Mouse (Mus musculus) heart, embryonic 11.5 days (tissue): ENCODE data around the gene Ubxn10. TPM values are rescaled to one million over a fixed set of nuclear protein-coding genes. Genes with fewer than 3 reads are reported as not detected.

Source experiments
- ATAC-seq: fragments of 200-750 bp; cut with Nextera tagmentation; replicated peaks from 2 replicates; pipeline ENCODE4 v1.8.0; 2017; ENCODE audit warnings: moderate library complexity; ENCODE audit not compliant: insufficient number of reproducible peaks, low FRiP score, low TSS enrichment
- H3K27ac ChIP-seq: fragments of 300-500 bp; sonication (generic); 2 replicates; pipeline ENCODE4 v1.5.1; 2014; ENCODE audit warnings: mild to moderate bottlenecking, low read depth, low read length
- H3K27me3 ChIP-seq: fragments of 300-500 bp; sonication (generic); 2 replicates; pipeline ENCODE4 v1.6.1; 2014; ENCODE audit warnings: mild to moderate bottlenecking, low read length, mixed read lengths; ENCODE audit not compliant: control insufficient read depth, insufficient read depth
- H3K36me3 ChIP-seq: fragments of 300-500 bp; sonication (generic); 2 replicates; pipeline ENCODE4 v1.6.1; 2014; ENCODE audit warnings: mild to moderate bottlenecking, low read length, moderate library complexity, mixed read lengths; ENCODE audit not compliant: control insufficient read depth, insufficient read depth
- H3K4me1 ChIP-seq: fragments of 300-500 bp; sonication (generic); 2 replicates; pipeline ENCODE4 v1.6.1; 2014; ENCODE audit warnings: low read length; ENCODE audit not compliant: control insufficient read depth, insufficient read depth
- H3K4me2 ChIP-seq: fragments of 300-500 bp; sonication (generic); 2 replicates; pipeline ENCODE4 v1.6.1; 2014; ENCODE audit warnings: mild to moderate bottlenecking, moderate library complexity
- H3K4me3 ChIP-seq: fragments of 300-500 bp; sonication (generic); 2 replicates; pipeline ENCODE4 v1.5.1; 2014; ENCODE audit warnings: low read depth, low read length
- H3K9ac ChIP-seq: fragments of 300-500 bp; sonication (generic); 2 replicates; pipeline ENCODE4 v1.6.1; 2014; ENCODE audit warnings: mild to moderate bottlenecking, low read depth, low read length, moderate library complexity
- H3K9me3 ChIP-seq: fragments of 300-500 bp; sonication (generic); replicated peaks from 2 replicates; pipeline ENCODE4 v1.6.1; 2016; ENCODE audit warnings: low read length; ENCODE audit not compliant: control insufficient read depth
- WGBS: fragments of 180-500 bp; shearing (Covaris S2); extraction: QIAGEN DNeasy Blood & Tissue Kit; methylation state at CpG from one replicate; pipeline ENCODE4 v1.1.7; 2014; ENCODE audit not compliant: insufficient replicate concordance; 5-methylcytosine and 5-hydroxymethylcytosine counted together
- polyA plus RNA-seq: library from polyadenylated mRNA; unstranded; fragments of >200 nt; fragmentation: Nextera tagmentation; extraction: Ambion mirVana; gene quantifications from 2 replicates; pipeline ENCODE4 v1.2.1, GENCODE M21; 2014

The Ubxn10 gene
- polyA plus RNA-seq, 1 experiment from 2014 or later: 1.3 TPM

DNA sequence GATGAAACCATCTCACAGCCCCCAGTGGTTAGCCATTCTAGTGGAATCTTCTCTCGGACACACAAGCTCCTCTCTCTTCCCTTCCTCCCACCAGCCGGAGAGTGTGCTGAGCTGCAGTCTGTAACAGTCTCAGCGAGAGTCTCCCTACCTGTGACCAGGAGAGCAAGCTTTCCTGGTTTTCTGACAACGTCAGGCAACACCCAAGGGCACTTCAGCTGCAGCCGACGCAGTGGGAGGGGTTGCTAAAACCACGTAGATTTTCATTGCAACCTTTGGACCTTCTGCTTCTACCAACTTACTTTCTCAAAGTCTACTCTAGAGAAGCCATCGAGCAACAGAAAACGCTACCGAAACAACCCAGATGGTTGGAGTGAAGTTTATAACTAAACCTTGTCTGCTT is 35.0 kb upstream of the Ubxn10 start:
- no peak for ATAC-seq
- Histone ChIP-seq H3K4me3 (no peak overlapping the region), H3K27me3 (peaks cover 3% of the 10 kb centered on the region; the same call in 1 of the 2 replicates), H3K4me2 (no peak overlapping the region), H3K36me3 (no peaks in the 10 kb centered on the region), H3K27ac (no peak overlapping the region), H3K4me1 (no peaks in the 10 kb centered on the region), H3K9ac (no peak overlapping the region), H3K9me3 (no peaks in the 10 kb centered on the region)
- WGBS: 81% methylated on average over 10 of the region's 10 CpGs

DNA sequence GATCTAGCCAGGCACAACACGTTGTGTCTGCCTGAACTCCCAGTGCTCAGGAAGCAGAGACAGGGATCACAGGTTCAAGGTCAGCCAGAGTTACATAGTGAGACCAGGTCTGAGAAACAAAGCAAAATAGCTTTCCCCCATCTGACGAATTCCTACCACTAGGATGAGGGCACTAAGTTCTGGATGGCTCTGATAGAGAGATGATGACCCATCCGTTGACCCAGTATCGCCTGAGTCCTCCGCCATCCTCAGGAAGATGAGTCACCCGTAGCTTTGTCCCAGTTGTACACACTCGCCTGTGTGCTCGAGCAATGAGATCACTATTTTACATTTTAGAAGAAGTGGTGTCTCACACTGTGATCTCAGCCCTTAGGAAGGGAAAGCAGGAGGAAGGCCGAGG is 25.3 kb upstream of the Ubxn10 start:
- 69% methylated on average over 9 of the region's 9 CpGs for WGBS
- no peaks in the 10 kb centered on the region for H3K9me3 ChIP-seq

DNA sequence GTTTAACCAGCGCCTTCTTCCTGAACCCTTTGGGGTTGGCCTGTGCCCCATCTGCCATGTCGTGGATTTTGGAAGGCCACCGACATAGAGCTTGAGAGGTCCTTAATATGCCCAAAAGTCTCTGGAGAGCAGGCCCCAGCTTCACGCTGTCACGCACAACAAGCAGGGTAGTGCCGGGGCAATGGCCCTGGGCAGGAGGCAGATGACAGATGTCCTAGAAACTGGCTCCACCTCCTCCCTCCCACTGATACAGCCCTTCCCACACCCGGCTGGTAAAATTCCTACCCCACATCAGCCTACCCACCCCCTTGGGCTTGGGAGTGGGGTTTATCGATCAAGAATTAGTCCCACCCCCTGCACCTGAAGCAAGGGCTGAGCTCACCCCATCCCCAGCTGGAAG is 20.4 kb upstream of the Ubxn10 start, which contains the start of gene Pla2g2f:
Gene Pla2g2f (minus strand): TSS at position 211 of the 400 bp plus-strand sequence.
- no peak within 1 kb of the TSS for H3K27ac ChIP-seq
- ATAC-seq: no peak
- no peaks in the 10 kb centered on the region for H3K36me3 ChIP-seq
- no peak within 1 kb of the TSS for H3K9ac ChIP-seq
- H3K4me1 ChIP-seq: no peaks in the 10 kb centered on the region
- no peak within 1 kb of the TSS for H3K4me2 ChIP-seq
- no peak within 1 kb of the TSS for H3K4me3 ChIP-seq
- H3K9me3 ChIP-seq: no peaks in the 10 kb centered on the region
- WGBS: 83% methylated on average over 8 of the region's 8 CpGs
- H3K27me3 ChIP-seq: no peaks in the 10 kb centered on the region

More for the DNA sequence above, 25.3 kb upstream of the Ubxn10 start:
- Histone ChIP-seq H3K4me3 (no peak overlapping the region), H3K4me2 (no peak overlapping the region), H3K36me3 (no peaks in the 10 kb centered on the region), H3K27me3 (no peaks in the 10 kb centered on the region), H3K4me1 (no peaks in the 10 kb centered on the region), H3K27ac (no peak overlapping the region), H3K9ac (no peak overlapping the region)
- no peak for ATAC-seq

DNA sequence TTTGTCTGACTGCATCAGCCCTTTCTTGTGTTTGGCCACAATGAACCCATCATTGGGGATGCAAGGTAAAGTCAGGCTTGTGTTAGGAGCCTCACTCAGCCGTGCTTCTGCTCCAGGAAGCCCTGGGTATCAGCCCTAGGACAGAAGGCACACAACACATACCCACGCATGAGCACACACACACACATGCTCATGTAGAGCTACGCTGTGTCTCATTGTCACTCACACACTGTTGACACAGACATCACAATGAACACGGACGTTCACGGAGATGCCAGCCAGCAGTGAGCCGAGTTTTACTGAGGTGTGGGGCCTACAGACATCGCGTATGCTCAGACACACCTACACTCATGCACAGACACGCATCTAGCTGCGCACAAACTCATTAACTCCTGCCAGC is 19.0 kb upstream of the Ubxn10 start:
- ATAC-seq: no peak
- H3K36me3 ChIP-seq: no peaks in the 10 kb centered on the region
- H3K4me3 ChIP-seq: no peak overlapping the region
- H3K9me3 ChIP-seq: no peaks in the 10 kb centered on the region
- H3K4me1 ChIP-seq: no peaks in the 10 kb centered on the region
- no peaks in the 10 kb centered on the region for H3K27me3 ChIP-seq
- H3K27ac ChIP-seq: no peak overlapping the region
- WGBS: 85% methylated on average over 11 of the region's 11 CpGs
- H3K9ac ChIP-seq: no peak overlapping the region
- no peak overlapping the region for H3K4me2 ChIP-seq

DNA sequence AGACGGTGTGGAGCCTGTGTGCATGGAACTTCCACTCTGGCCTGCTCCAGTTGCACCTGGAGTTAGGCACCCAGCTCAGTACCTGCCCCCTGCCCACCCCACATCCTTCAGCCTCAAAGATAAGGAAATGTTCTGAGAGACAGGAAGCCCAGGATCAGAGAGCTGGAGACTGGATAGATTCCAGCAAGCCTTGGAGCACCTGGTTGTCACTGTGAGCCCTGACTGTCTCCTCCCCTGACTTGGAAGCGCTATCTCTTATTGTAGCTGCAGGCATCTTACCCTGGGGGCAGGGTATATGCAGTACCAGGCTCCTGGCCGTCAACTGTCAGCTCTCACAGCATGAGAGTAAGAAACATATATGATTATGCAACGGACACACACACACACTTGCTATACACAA is 18.5 kb upstream of the Ubxn10 start:
- no peaks in the 10 kb centered on the region for H3K4me1 ChIP-seq
- no peak overlapping the region for H3K27ac ChIP-seq
- no peaks in the 10 kb centered on the region for H3K27me3 ChIP-seq
- no peak for ATAC-seq
- H3K9me3 ChIP-seq: no peaks in the 10 kb centered on the region
- WGBS: 53% methylated on average over 4 of the region's 4 CpGs
- H3K36me3 ChIP-seq: no peaks in the 10 kb centered on the region
- H3K9ac ChIP-seq: no peak overlapping the region
- H3K4me3 ChIP-seq: no peak overlapping the region
- H3K4me2 ChIP-seq: no peak overlapping the region

DNA sequence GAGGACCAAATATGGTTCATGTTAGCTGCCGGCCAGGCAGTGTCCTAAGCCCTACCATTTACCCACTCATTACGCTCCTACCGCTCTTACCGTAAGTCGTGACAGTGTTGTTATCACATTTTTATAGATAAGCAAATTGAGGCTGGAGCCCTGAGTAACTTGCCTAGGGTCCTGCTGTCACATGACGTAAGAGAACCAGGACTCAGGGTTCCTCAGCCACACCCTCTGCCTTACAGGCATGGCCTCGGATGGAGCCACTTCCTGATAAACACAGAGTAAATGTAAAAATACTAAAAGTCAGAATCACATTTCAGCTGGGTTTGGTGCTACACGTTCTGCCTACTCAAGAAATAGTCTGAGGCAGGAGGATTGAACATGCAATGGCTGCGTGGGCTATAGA is 17.5 kb upstream of the Ubxn10 start:
- 40% methylated on average over 9 of the region's 9 CpGs for WGBS
- Histone ChIP-seq H3K9me3 (no peaks in the 10 kb centered on the region), H3K4me2 (no peak overlapping the region), H3K4me3 (no peak overlapping the region), H3K36me3 (no peaks in the 10 kb centered on the region), H3K9ac (no peak overlapping the region), H3K27me3 (no peaks in the 10 kb centered on the region), H3K4me1 (no peaks in the 10 kb centered on the region), H3K27ac (no peak overlapping the region)
- no peak for ATAC-seq

DNA sequence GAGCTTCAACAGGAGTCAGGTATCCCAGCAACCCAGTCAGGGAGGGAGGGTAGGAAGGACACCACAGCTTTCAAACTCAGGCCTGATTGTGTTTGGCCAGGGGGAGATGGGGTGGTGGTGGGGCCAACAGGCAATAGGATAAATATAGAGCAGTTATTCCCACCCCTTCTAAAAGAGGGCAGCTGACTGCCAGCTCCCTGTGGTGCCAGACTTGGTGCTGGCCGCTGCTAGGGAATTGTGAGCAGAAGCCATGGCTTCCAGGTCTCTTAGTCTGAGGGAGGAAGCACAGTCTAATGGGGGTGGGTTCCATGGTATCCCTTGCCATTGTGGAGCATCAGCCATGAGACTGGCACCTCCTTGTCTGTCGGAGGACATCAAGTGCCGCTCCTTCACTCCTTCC is 16.6 kb upstream of the Ubxn10 start:
- Histone ChIP-seq H3K9ac (no peak overlapping the region), H3K4me3 (no peak overlapping the region), H3K4me2 (no peak overlapping the region), H3K9me3 (no peaks in the 10 kb centered on the region), H3K27ac (no peak overlapping the region), H3K36me3 (no peaks in the 10 kb centered on the region), H3K27me3 (no peaks in the 10 kb centered on the region), H3K4me1 (no peaks in the 10 kb centered on the region)
- 76% methylated on average over 3 of the region's 3 CpGs for WGBS
- no peak for ATAC-seq

DNA sequence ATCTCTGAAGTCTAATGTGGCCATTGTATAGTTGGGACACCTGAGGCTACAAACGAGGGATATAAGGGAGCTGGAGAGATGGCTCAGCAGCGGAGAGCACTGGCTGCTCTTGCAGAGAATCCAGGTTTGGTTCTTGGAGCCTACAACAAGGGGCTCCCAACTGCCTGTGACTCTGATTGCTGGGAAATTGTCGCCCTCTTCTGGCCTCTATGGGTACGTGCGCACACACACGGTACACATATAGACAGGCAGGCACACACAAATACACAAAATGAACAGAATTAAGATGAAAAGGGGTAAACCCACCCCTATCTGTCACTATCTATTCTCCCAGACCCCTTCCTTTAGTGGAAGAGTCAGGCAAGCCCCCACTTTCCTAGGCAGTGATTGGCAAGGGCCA is 15.6 kb upstream of the Ubxn10 start:
- no peak overlapping the region for H3K9ac ChIP-seq
- ATAC-seq: no peak
- no peaks in the 10 kb centered on the region for H3K9me3 ChIP-seq
- H3K4me2 ChIP-seq: no peak overlapping the region
- H3K36me3 ChIP-seq: no peaks in the 10 kb centered on the region
- 87% methylated on average over 6 of the region's 6 CpGs for WGBS
- H3K4me3 ChIP-seq: no peak overlapping the region
- no peak overlapping the region for H3K27ac ChIP-seq
- H3K4me1 ChIP-seq: no peaks in the 10 kb centered on the region
- peaks cover 3% of the 10 kb centered on the region; the same call in 1 of the 2 replicates for H3K27me3 ChIP-seq

DNA sequence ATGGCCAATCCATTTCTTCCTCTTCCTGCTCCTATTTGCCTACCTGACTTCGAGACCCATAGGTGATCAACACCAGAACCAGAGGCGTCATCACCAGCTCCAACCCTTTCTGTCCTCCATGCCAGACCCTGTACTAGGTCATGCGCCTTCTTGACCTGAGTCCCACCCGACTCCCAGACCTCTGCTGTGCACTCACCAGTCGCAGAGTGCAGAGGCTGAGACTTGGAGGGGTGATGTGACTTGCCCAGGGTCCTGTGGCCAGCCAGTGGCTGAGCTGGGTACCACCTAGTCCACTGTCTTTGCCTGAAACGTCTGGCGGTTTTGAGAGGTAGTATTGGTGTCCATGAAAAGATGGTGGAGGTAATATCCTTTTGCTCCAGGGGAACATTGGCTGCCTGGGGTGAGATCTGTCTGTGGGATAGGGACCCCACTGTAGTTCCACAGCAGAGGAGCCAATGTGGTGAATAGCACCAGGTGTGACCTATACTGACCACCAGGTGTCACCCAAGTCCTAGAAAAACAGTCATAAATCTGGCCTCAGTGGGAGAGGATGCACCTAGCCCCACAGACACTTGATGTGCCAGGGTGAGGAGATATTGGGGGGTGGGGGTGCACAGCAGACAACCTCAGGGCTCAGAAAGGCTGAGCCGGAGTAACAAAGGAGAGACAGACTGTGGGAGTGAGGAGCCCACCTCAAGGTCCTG is 11.6 kb upstream of the Ubxn10 start:
- H3K4me1 ChIP-seq: no peaks in the 10 kb centered on the region
- no peak for ATAC-seq
- 46% methylated on average over 8 of the region's 8 CpGs for WGBS
- H3K4me3 ChIP-seq: no peak overlapping the region
- H3K36me3 ChIP-seq: no peaks in the 10 kb centered on the region
- H3K4me2 ChIP-seq: no peak overlapping the region
- no peaks in the 10 kb centered on the region for H3K9me3 ChIP-seq
- peaks cover 8% of the 10 kb centered on the region for H3K27me3 ChIP-seq
- H3K9ac ChIP-seq: no peak overlapping the region
- H3K27ac ChIP-seq: no peak overlapping the region
